Mouse (Mus musculus) intestine, postnatal 0 days (tissue): ENCODE data around the gene Pabpc1l. TPM values are rescaled to one million over a fixed set of nuclear protein-coding genes. Genes with fewer than 3 reads are reported as not detected.

Experiments
- ATAC-seq: fragments of 200-750 bp; cut with Nextera tagmentation; 2 replicates; pipeline ENCODE4 v1.8.0; 2017; ENCODE audit warnings: mild to moderate bottlenecking, moderate TSS enrichment, moderate library complexity
- H3K27ac ChIP-seq: fragments of 300-500 bp; sonication (generic); 2 replicates; pipeline ENCODE4 v1.5.1; 2014; ENCODE audit warnings: mild to moderate bottlenecking, low read depth, low read length, moderate library complexity
- H3K27me3 ChIP-seq: fragments of 300-500 bp; sonication (generic); replicated peaks from 2 replicates; pipeline ENCODE4 v1.6.1; 2014; ENCODE audit warnings: low read length, mixed read lengths; ENCODE audit not compliant: control insufficient read depth, insufficient read depth
- H3K36me3 ChIP-seq: fragments of 300-500 bp; sonication (generic); 2 replicates; pipeline ENCODE4 v1.6.1; 2014; ENCODE audit warnings: mild to moderate bottlenecking, moderate library complexity; ENCODE audit not compliant: control insufficient read depth, insufficient read depth
- H3K4me1 ChIP-seq: fragments of 300-500 bp; sonication (generic); replicated peaks from 2 replicates; pipeline ENCODE4 v1.6.1; 2014; ENCODE audit warnings: antibody characterized with exemption, low read length, mixed read lengths; ENCODE audit not compliant: control insufficient read depth, insufficient read depth
- H3K4me2 ChIP-seq: fragments of 300-500 bp; sonication (generic); replicated peaks from 2 replicates; pipeline ENCODE4 v1.6.1; 2014; ENCODE audit warnings: low read depth, mild to moderate bottlenecking, moderate library complexity
- H3K4me3 ChIP-seq: fragments of 300-500 bp; sonication (generic); 2 replicates; pipeline ENCODE4 v1.5.1; 2014; ENCODE audit warnings: low read depth, low read length
- H3K9ac ChIP-seq: fragments of 300-500 bp; sonication (generic); 2 replicates; pipeline ENCODE4 v1.6.1; 2014; ENCODE audit warnings: mild to moderate bottlenecking, low read depth, low read length
- H3K9me3 ChIP-seq: fragments of 300-500 bp; sonication (generic); 2 replicates; pipeline ENCODE4 v1.6.1; 2016; ENCODE audit warnings: mixed run types; ENCODE audit not compliant: control insufficient read depth
- CTCF ChIP-seq: sonication (generic); IDR thresholded peaks from 2 replicates; pipeline ENCODE4 v1.5.1; 2016; ENCODE audit warnings: low read depth, mild to moderate bottlenecking, control low read depth, antibody characterized with exemption, moderate library complexity
- WGBS: fragments of 180-500 bp; shearing (Covaris S2); extraction: QIAGEN DNeasy Blood & Tissue Kit; methylation state at CpG from one replicate; pipeline ENCODE4 v1.1.7; 2014; 5-methylcytosine and 5-hydroxymethylcytosine counted together
- polyA plus RNA-seq: library from polyadenylated mRNA; unstranded; fragments of >200 nt; fragmentation: Nextera tagmentation; extraction: Ambion mirVana; gene quantifications from 2 replicates; pipeline ENCODE4 v1.2.1, GENCODE M21; 2015

Gene Pabpc1l
- polyA plus RNA-seq, 1 experiment from 2014 or later: 0.94 TPM

GRCm38 (mm10) chr2:164040949-164041348 is 15.7 kb downstream of the Pabpc1l start:
- no peaks in the 10 kb centered on the region for H3K36me3 ChIP-seq
- H3K9ac ChIP-seq: no peak overlapping the region
- no peaks in the 10 kb centered on the region for H3K9me3 ChIP-seq
- no peak overlapping the region for H3K27ac ChIP-seq
- ATAC-seq: no peak
- WGBS: 55% methylated on average over 6 of the region's 6 CpGs
- no peak overlapping the region for H3K4me2 ChIP-seq
- H3K4me1 ChIP-seq: no peaks in the 10 kb centered on the region
- no peaks in the 10 kb centered on the region for H3K27me3 ChIP-seq
- H3K4me3 ChIP-seq: no peak overlapping the region
- TF ChIP-seq CTCF: no peak

- no peaks in the 10 kb centered on the region for H3K4me1 ChIP-seq
- H3K9ac ChIP-seq: no peak overlapping the region
- ATAC-seq: peak; percentile 69
- H3K36me3 ChIP-seq: no peaks in the 10 kb centered on the region
- no peak overlapping the region for H3K4me2 ChIP-seq
- 51% methylated on average over 2 of the region's 2 CpGs for WGBS
- H3K27ac ChIP-seq: no peak overlapping the region
- H3K4me3 ChIP-seq: no peak overlapping the region
- no peaks in the 10 kb centered on the region for H3K9me3 ChIP-seq
- TF ChIP-seq CTCF: no peak
- H3K27me3 ChIP-seq: no peaks in the 10 kb centered on the region
Measured at GRCm38 (mm10) chr2:164041523-164041922, 16.3 kb downstream of the Pabpc1l start.

- Histone ChIP-seq H3K4me1 (no peaks in the 10 kb centered on the region), H3K36me3 (peaks cover 3% of the 10 kb centered on the region; the same call in 1 of the 2 replicates), H3K4me2 (peak overlapping the region; percentile 67), H3K9me3 (no peaks in the 10 kb centered on the region), H3K4me3 (peak overlapping the region; percentile 18; the same call in 1 of the 2 replicates), H3K9ac (no peak overlapping the region), H3K27me3 (no peaks in the 10 kb centered on the region), H3K27ac (no peak overlapping the region)
- no peak for TF ChIP-seq CTCF
- peak; percentile 87 for ATAC-seq
- under 1% methylated on average over 11 of the region's 16 CpGs for WGBS
Measured at GRCm38 (mm10) chr2:164047197-164047690, 22.0 kb downstream of the Pabpc1l start.

- no peak for ATAC-seq
- Histone ChIP-seq H3K27ac (no peak overlapping the region), H3K36me3 (peaks cover 60% of the 10 kb centered on the region), H3K27me3 (no peaks in the 10 kb centered on the region), H3K4me3 (no peak overlapping the region), H3K9me3 (no peaks in the 10 kb centered on the region), H3K4me1 (no peaks in the 10 kb centered on the region), H3K9ac (no peak overlapping the region), H3K4me2 (no peak overlapping the region)
- TF ChIP-seq CTCF: no peak
- 88% methylated on average over 8 of the region's 8 CpGs for WGBS
Measured at GRCm38 (mm10) chr2:164053767-164054166, 28.5 kb downstream of the Pabpc1l start.

GRCm38 (mm10) chr2:164054671-164055070 is 29.4 kb downstream of the Pabpc1l start:
- Histone ChIP-seq H3K4me1 (no peaks in the 10 kb centered on the region), H3K27ac (no peak overlapping the region)
- 91% methylated on average over 8 of the region's 8 CpGs for WGBS

GRCm38 (mm10) chr2:164059634-164060235 is 34.5 kb downstream of the Pabpc1l start:
- H3K27me3 ChIP-seq: no peaks in the 10 kb centered on the region
- no peaks in the 10 kb centered on the region for H3K9me3 ChIP-seq
- no peak for TF ChIP-seq CTCF
- WGBS: 86% methylated on average over 8 of the region's 8 CpGs
- no peak overlapping the region for H3K4me3 ChIP-seq
- peaks cover 85% of the 10 kb centered on the region for H3K36me3 ChIP-seq
- no peak overlapping the region for H3K4me2 ChIP-seq
- no peak for ATAC-seq
- H3K27ac ChIP-seq: no peak overlapping the region
- no peak overlapping the region for H3K9ac ChIP-seq
- no peaks in the 10 kb centered on the region for H3K4me1 ChIP-seq

More at GRCm38 (mm10) chr2:164054671-164055070, 29.4 kb downstream of the Pabpc1l start:
- Histone ChIP-seq H3K36me3 (peaks cover 70% of the 10 kb centered on the region), H3K4me3 (no peak overlapping the region), H3K9ac (no peak overlapping the region), H3K4me2 (no peak overlapping the region), H3K9me3 (no peaks in the 10 kb centered on the region), H3K27me3 (no peaks in the 10 kb centered on the region)
- TF ChIP-seq CTCF: no peak
- ATAC-seq: no peak
